Comparison of ENCODE assay signal across 8 mouse cellular contexts in genomic region chr11:109364337-109364736, GRCm38 (mm10). TPM values are rescaled to one million over a fixed set of nuclear protein-coding genes. Genes with fewer than 3 reads are reported as not detected.
DNase-seq lines count a peak whose midpoint lies in the region; ATAC-seq lines count a peak whose summit lies in the region.

No protein-coding gene starts in this region.

- peaks cover 61% of the 10 kb centered on the region for H3K36me3 ChIP-seq in megakaryocyte, embryonic 14.5 days (replicated peaks; ENCODE audit: low read length)
- peaks cover 35% of the 10 kb centered on the region for H3K36me3 ChIP-seq in limb, embryonic 13.5 days
- peaks cover 8% of the 10 kb centered on the region; the same call in 1 of the 2 replicates for H3K36me3 ChIP-seq in stomach, embryonic 15.5 days

- H3K9ac ChIP-seq in limb, embryonic 13.5 days = peak overlapping the region; percentile 51
- no peak overlapping the region for H3K9ac ChIP-seq in stomach, embryonic 15.5 days

- no peaks in the 10 kb centered on the region for H3K27me3 ChIP-seq in megakaryocyte, embryonic 14.5 days (replicated peaks)
- no peaks in the 10 kb centered on the region for H3K27me3 ChIP-seq in limb, embryonic 13.5 days
- H3K27me3 ChIP-seq in stomach, embryonic 15.5 days (replicated peaks) = no peaks in the 10 kb centered on the region

- H3K27ac ChIP-seq in limb, embryonic 13.5 days = no peak overlapping the region
- H3K27ac ChIP-seq in stomach, embryonic 15.5 days = no peak overlapping the region

- peak overlapping the region; percentile 77 for H3K4me2 ChIP-seq in limb, embryonic 13.5 days (replicated peaks)
- H3K4me2 ChIP-seq in stomach, embryonic 15.5 days = peak overlapping the region; percentile 62

- no peak for ATAC-seq in megakaryocyte, adult 5-6 weeks (ENCODE audit: poor library complexity, severe bottlenecking)
- ATAC-seq in limb, embryonic 13.5 days (ENCODE audit: low FRiP score, low read depth) = no peak
- ATAC-seq in stomach, embryonic 15.5 days (ENCODE audit: insufficient read depth, low FRiP score, low read depth) = no peak

- peaks cover 79% of the 10 kb centered on the region for H3K4me1 ChIP-seq in megakaryocyte, embryonic 14.5 days
- peaks cover 46% of the 10 kb centered on the region for H3K4me1 ChIP-seq in limb, embryonic 13.5 days
- H3K4me1 ChIP-seq in stomach, embryonic 15.5 days = peaks cover 52% of the 10 kb centered on the region

- H3K9me3 ChIP-seq in megakaryocyte, embryonic 14.5 days = no peaks in the 10 kb centered on the region
- H3K9me3 ChIP-seq in limb, embryonic 13.5 days = no peaks in the 10 kb centered on the region
- no peaks in the 10 kb centered on the region for H3K9me3 ChIP-seq in stomach, embryonic 15.5 days

- DNase-seq in cerebellum, adult 11-12 months = peak; percentile 23
- DNase-seq in cerebellum, postnatal 4 days (ENCODE audit: low spot score in 2 of 2) = no peak
- no peak for DNase-seq in layer of hippocampus, adult 8-10 months (ENCODE audit: low spot score in 2 of 2)
- DNase-seq in right cerebral cortex, postnatal 4 days = no peak

- H3K4me3 ChIP-seq in megakaryocyte, embryonic 14.5 days (replicated peaks) = peak overlapping the region; percentile 97
- peak overlapping the region; percentile 93 for H3K4me3 ChIP-seq in limb, embryonic 13.5 days
- H3K4me3 ChIP-seq in stomach, embryonic 15.5 days (replicated peaks) = peak overlapping the region; percentile 16; the same call in 1 of the 2 replicates

- 54% methylated on average over 2 of the region's 2 CpGs for WGBS in limb, embryonic 13.5 days
- 70% methylated on average over 2 of the region's 2 CpGs for WGBS in stomach, embryonic 15.5 days

RNA-seq across cellular contexts. Expression of gene Gna13, which starts 1.7 kb away (rescaled TPM):
- polyA plus RNA-seq in megakaryocyte, embryonic 14.5 days (2012; ENCODE audit: insufficient read depth, low replicate concordance) = 42.6 and 60.8 TPM in 2 replicates
- total RNA-seq in megakaryocyte, adult 5-6 weeks (2015) = 59.5 and 61.2 TPM in 2 replicates
- total RNA-seq in megakaryocyte, adult 5-6 weeks (2017) = 54.2 and 57.3 TPM in 2 replicates
- 21.6 and 21.7 TPM in 2 replicates for polyA plus RNA-seq in limb, embryonic 13.5 days (2015; fragmentation: Nextera tagmentation; extraction: Ambion mirVana)
- polyA plus RNA-seq in stomach, embryonic 15.5 days (2015; fragmentation: Nextera tagmentation; extraction: Ambion mirVana) = 26.6 and 29.0 TPM in 2 replicates
- total RNA-seq in layer of hippocampus, adult 8-10 months (2022) = 10 to 100 TPM; 56.4 to 69.6 (median 63.0) TPM

RNA-seq across cellular contexts. Expression of gene 9930022D16Rik, which starts 49.4 kb away (rescaled TPM):
- not detected in 2 replicates for polyA plus RNA-seq in megakaryocyte, embryonic 14.5 days (2012; ENCODE audit: insufficient read depth, low replicate concordance)
- 0.07 TPM in 1 of 2 replicates, not detected in the other for total RNA-seq in megakaryocyte, adult 5-6 weeks (2015)
- total RNA-seq in megakaryocyte, adult 5-6 weeks (2017) = 0.08 TPM in 1 of 2 replicates, not detected in the other
- polyA plus RNA-seq in limb, embryonic 13.5 days (2015; fragmentation: Nextera tagmentation; extraction: Ambion mirVana) = not detected in 2 replicates
- not detected in 2 replicates for polyA plus RNA-seq in stomach, embryonic 15.5 days (2015; fragmentation: Nextera tagmentation; extraction: Ambion mirVana)
- total RNA-seq in layer of hippocampus, adult 8-10 months (2022) = not detected

Comparison
In these comparisons a context has a peak if more than half of its experiments do, and no peak if none do; other contexts are left out.
1. H3K4me3 ChIP-seq: peak in every context shown above with its lines; median percentile 97 in megakaryocyte, embryonic 14.5 days; 93 in limb, embryonic 13.5 days; 16 in stomach, embryonic 15.5 days.